Mouse (Mus musculus): ENCODE data around the gene Chmp5. TPM values are rescaled to one million over a fixed set of nuclear protein-coding genes. Genes with fewer than 3 reads are reported as not detected.
A peak's percentile ranks its signal among the peaks of the same experiment; 100 is the strongest.
"Not testable (repeated sequence)": the region's sequence is repeated elsewhere in the genome, so short reads cannot be mapped to it uniquely, and the experiment has no call there.

The Chmp5 gene
- total RNA-seq (2021) (100 to 1,000 TPM; 101 to 104 TPM), polyA plus RNA-seq (2012; rRNA removed) (4.1 and 4.5 TPM in 2 replicates)
- long read RNA-seq, transcript Chmp5-201 (8 exons, 1,519 nt), result major isoform, 72 of 77 reads
- long read RNA-seq, partial matches to known transcripts, result 2 of 77 reads
- long read RNA-seq, other reads (novel, unspliced or antisense), result 3 of 77 reads

DNA sequence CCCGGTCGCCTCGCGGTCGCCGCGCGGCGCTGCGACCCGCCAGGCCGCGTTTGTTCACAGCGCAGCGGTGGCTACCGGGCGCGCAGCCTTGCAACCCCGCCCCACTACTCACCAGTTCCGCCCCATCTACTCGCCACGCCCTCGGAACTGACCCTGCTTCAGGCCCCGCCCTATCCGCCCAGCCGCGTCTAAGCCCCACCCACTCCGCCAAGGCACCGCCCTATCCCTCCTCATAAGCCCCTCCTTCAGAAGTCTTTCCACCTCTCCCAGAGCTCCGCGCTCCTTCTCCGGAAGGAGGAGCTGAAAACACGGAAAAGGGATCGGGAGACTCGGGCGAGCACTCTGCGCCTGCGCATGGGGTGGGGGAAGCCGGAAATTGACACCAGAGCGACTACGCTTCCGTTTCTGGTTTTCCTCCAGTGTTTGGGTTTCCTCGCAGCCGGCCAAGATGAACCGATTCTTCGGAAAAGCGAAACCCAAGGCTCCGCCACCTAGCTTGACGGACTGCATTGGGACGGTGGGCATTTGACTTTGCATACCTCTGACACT, at the start of gene Chmp5, which contains the start of gene Bag1:
Gene Chmp5 (plus strand): TSS at position 248 of the 549 bp plus-strand sequence.
Gene Bag1 (minus strand): TSS at position 135 of the 549 bp plus-strand sequence.
- DNase-seq, result peak; percentile 100

GRCm38 (mm10) chr4:40898476-40899044, 49.6 kb upstream of the Chmp5 start:
- no peak for DNase-seq

- no peak for DNase-seq
Observed at GRCm38 (mm10) chr4:40899264-40899663, 48.9 kb upstream of the Chmp5 start.

GRCm38 (mm10) chr4:40900071-40900470, 48.1 kb upstream of the Chmp5 start:
- no peak for DNase-seq

- DNase-seq, result no peak
Observed at GRCm38 (mm10) chr4:40900612-40901011, 47.6 kb upstream of the Chmp5 start.

DNA sequence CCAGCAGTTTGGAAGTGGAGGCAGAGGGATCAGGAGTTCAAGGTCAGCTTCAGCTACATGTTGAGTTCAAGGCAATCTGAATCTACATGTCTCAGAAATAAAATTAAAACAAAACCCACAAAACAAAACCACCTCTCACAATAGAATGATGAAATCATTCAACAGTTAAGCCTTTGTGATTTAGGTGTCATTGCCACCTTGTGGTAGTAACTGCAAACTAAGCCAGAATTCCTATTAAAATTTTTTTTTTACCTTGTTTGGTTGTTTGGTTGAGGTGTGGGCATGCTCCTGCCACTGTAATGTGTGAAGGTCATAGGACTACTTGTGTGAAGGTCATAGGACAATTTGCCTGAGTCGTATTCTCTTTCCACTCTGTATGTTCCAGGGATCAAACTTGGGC, 41.9 kb upstream of the Chmp5 start:
- no peak for DNase-seq

GRCm38 (mm10) chr4:40908261-40908969, 39.8 kb upstream of the Chmp5 start:
- DNase-seq, result peak; percentile 62

DNA sequence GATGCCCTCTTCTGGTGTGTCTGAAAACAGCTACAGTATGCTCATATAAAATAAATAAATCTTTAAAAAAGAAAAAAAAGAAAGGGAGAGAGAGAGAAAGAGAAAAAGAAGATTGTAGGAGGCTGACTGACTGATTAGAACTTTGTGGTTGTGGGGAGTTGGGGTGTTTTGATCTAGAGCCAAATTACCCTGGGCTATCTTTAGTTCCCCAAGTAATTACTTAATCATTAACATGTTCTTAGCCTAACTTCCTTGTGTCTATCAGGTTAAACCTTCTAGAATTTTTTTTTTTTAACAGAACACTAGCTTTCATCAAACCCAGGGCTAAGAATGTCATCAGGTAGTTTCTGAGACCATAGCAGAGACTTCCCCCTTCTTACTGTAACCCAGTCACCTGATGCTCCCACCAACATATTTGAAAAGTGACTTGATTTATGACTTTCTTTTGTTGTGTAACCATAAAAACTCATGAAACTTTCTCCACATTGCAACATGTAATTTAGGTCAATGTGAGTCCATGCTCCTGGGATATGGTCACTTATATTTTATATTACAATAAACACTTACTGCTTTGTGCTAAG, 33.8 kb upstream of the Chmp5 start:
- no peak for DNase-seq

DNA sequence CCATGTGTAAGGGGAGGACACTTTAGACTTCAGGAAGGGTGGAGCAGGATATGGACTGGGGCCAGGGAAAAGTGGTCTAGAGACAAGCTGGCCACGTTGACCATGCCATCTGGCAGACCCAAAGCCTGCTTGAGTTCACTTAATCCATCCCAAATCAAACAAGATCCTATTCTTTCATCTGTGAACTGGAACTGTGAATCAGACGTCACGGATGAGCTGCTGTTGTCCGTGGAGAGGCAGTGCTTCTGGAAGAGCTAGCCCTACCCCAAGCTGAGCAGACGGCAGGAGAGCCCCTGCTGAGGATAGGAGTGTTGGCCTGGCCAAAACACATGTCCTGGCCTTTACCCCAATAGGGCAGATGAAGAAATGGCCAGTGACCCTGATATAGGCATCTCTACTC, 32.3 kb upstream of the Chmp5 start:
- DNase-seq, result no peak

GRCm38 (mm10) chr4:40916592-40917155, 31.5 kb upstream of the Chmp5 start:
- no peak for DNase-seq

DNA sequence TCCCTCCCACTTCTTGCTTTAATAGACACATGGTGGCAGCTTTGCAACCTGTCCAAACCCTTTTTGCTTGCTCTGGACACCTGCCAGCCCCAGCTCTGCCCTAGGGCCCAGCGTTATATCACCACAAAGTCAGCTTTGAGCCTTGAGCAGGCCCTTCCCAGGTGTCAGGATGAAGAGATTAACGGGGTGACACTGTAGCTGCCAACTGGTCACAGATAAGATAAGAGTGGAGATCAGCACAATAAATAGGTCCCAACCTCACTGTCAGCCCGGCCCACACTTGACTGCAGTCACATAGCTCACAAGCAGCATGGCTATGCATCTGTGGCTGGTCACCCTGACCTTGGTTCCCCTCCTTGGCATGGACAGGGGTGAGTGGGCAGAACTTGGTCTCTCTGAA, 28.4 kb upstream of the Chmp5 start, which contains the start of gene Spink4:
Gene Spink4 (plus strand): TSS at position 268 of the 400 bp plus-strand sequence.
- DNase-seq, result peak; percentile 58

DNA sequence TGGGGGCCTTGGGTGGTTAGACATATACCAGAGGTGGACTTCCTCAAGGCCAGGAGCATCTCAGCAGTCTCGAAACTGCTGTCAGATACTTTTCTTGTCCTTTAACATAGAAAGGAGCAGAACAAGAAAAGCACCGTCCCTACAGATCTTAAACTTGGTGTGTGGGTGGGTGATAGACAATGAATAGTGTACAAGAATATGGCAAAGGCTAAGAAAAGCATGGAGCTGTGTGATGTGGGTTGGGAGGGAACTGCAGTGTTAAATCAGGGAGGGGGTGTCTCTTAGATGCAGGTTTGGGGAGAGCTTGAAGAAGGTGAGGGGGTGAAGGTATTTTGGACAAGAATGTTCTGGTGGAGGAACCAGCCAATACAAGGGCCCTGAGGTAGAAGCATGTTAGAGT, 27.6 kb upstream of the Chmp5 start:
- DNase-seq, result no peak

- DNase-seq, result peak; percentile 29
Observed at GRCm38 (mm10) chr4:40921288-40921687, 26.9 kb upstream of the Chmp5 start.

DNA sequence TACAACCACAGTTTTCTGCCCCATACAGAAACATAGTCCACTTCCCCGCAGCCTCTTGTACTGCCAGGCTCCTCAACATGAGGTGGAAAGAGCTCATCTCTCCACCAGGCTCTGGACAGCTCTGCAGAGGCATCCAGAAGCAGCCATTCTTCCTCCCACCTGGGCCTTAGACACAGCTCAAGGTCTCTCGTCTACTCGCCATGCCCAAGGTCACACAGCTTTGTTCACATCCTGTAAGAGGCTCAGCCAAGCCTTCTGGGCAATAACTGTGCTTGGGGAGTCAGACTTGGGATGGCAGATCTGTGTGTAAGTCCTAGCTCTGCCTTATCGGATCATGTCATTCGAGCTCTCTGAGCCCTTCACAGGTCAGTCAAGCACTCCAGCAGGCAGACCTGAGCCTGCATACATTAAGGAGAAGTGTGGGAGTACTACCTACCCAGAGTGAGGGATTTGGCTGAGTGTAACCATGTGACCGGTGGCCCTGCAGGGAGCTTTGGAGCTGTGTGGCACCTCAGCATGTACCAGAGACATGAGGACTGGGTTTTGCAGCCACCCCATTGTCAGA, 25.0 kb upstream of the Chmp5 start:
- DNase-seq, result peak; percentile 54

GRCm38 (mm10) chr4:40925568-40925967, 22.6 kb upstream of the Chmp5 start:
- DNase-seq, result no peak

- no peak for DNase-seq
Observed at GRCm38 (mm10) chr4:40929046-40929445, 19.2 kb upstream of the Chmp5 start.

GRCm38 (mm10) chr4:40933694-40934093, 14.5 kb upstream of the Chmp5 start:
- no peak for DNase-seq

- not testable (repeated sequence) for DNase-seq
Observed at GRCm38 (mm10) chr4:40934369-40934768, 13.8 kb upstream of the Chmp5 start.

DNA sequence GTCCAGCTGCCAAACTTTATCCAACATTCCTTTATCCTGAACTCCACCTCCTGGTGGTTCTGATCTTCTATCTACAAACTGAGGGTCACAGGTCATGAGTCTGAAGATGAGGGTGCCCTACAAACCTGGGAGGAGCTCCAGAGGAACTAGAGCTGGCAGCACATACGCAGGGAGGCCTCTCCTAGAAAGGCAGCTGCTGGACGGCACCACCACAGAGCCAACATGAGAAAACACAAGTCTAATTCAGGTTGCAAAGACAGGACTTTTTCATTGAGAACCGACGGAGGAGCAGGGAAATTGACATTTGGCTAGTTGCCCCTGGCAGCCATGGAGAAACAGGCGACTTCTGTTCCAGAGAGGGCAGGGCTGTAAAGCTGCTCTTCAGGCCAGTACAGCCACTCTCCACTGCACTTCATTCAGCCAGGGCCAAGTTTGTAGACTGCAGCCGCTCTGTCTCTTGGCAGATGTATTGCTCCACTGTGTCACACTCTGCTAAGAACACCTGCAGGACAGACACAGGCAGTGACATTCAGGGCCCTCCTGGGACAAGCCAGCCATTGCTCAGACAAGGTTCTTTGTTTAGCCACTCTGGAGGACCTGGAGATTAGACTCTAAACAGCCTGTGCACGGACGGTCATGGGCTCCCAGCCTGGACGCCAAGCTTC, 11.9 kb upstream of the Chmp5 start:
- peak; percentile 53 for DNase-seq

GRCm38 (mm10) chr4:40938793-40939192, 9.4 kb upstream of the Chmp5 start:
- no peak for DNase-seq

DNA sequence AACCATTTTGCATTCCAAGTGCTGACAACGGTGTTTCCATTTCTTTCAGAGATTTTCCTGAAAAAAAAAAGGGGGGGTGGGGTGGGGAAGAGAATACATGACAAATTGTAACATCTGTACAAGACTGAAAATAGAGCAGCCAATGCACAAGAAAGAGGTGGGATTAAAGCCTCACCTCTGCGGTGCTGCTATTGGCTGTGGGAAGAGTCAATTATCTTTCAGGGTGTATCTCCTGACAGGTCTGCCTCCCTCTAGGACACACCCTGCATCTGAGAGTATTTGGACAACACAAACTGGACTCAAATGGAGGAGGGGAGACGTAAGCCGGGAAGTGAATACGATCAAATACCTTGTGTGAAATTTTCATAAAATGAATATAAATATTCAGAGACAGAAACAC, 4.6 kb upstream of the Chmp5 start:
- no peak for DNase-seq

Data from adrenal gland, adult 2 months (tissue).